In genomic region chr2:31846692-31847660, GRCm38 (mm10) we compare ENCODE assay signal across 9 mouse cellular contexts. TPM values are rescaled to one million over a fixed set of nuclear protein-coding genes. Genes with fewer than 3 reads are reported as not detected.
A peak's percentile ranks its signal among the peaks of the same experiment; 100 is the strongest.
DNase-seq lines count a peak whose midpoint lies in the region; ATAC-seq and TF ChIP-seq lines count a peak whose summit lies in the region.
"Had no signal": no experiment of that assay in that cellular context is flagged by ENCODE, and none has a peak within 500 bp of the region (broad histone marks: within the 10 kb centered on the region; RNA-seq: fewer than 3 reads in every experiment).

No protein-coding gene starts in this region.

- peak overlapping the region; percentile 59 for H3K4me3 ChIP-seq in heart, postnatal 0 days (ENCODE audit: low read depth, low read length)
- peak overlapping the region; percentile 62 for H3K4me3 ChIP-seq in embryonic facial prominence, embryonic 10.5 days
- peak overlapping the region; percentile 47 for H3K4me3 ChIP-seq in intestine, embryonic 15.5 days (replicated peaks)
- peak overlapping the region; percentile 45 for H3K4me3 ChIP-seq in neural tube, embryonic 12.5 days

- H3K9ac ChIP-seq in heart, postnatal 0 days (replicated peaks; ENCODE audit: low read depth, low read length), result 0 out of 2 replicates have a peak overlapping the region, but pooled peaks have one; percentile 14
- H3K9ac ChIP-seq in intestine, embryonic 15.5 days, result peak overlapping the region; percentile 29
- H3K9ac ChIP-seq in neural tube, embryonic 12.5 days, result peak overlapping the region; percentile 57; the same call in 1 of the 2 replicates

- TF ChIP-seq CTCF in heart, postnatal 0 days (IDR thresholded peaks at IDR 0.05; ENCODE audit: low read depth), result no peak

- H3K4me2 ChIP-seq in heart, postnatal 0 days (ENCODE audit: low read depth, low read length), result peak overlapping the region; percentile 97
- H3K4me2 ChIP-seq in intestine, embryonic 15.5 days (replicated peaks), result peak overlapping the region; percentile 95
- H3K4me2 ChIP-seq in neural tube, embryonic 12.5 days (replicated peaks), result peak overlapping the region; percentile 93

- H3K27me3 ChIP-seq in heart, postnatal 0 days (ENCODE audit: control insufficient read depth, insufficient read depth, low read length), result peaks cover 58% of the 10 kb centered on the region
- peaks cover 74% of the 10 kb centered on the region for H3K27me3 ChIP-seq in embryonic facial prominence, embryonic 10.5 days (replicated peaks; ENCODE audit: low read depth, poor library complexity, severe bottlenecking)
- peaks cover 43% of the 10 kb centered on the region for H3K27me3 ChIP-seq in intestine, embryonic 15.5 days (replicated peaks)
- peaks cover 57% of the 10 kb centered on the region for H3K27me3 ChIP-seq in neural tube, embryonic 12.5 days (replicated peaks)

- WGBS in heart, postnatal 0 days, result 4% methylated on average over 35 of the region's 35 CpGs
- 3% methylated on average over 35 of the region's 35 CpGs for WGBS in embryonic facial prominence, embryonic 10.5 days
- WGBS in intestine, embryonic 15.5 days, result 4% methylated on average over 35 of the region's 35 CpGs
- 3% methylated on average over 35 of the region's 35 CpGs for WGBS in neural tube, embryonic 12.5 days

- TF ChIP-seq EP300 in heart, postnatal 0 days (IDR thresholded peaks at IDR 0.05; ENCODE audit: low read depth), result no peak

- H3K36me3 ChIP-seq in heart, postnatal 0 days (replicated peaks; ENCODE audit: control insufficient read depth, insufficient read depth, low read length), result no peaks in the 10 kb centered on the region
- H3K36me3 ChIP-seq in embryonic facial prominence, embryonic 10.5 days (replicated peaks), result no peaks in the 10 kb centered on the region
- H3K36me3 ChIP-seq in intestine, embryonic 15.5 days, result no peaks in the 10 kb centered on the region
- H3K36me3 ChIP-seq in neural tube, embryonic 12.5 days, result no peaks in the 10 kb centered on the region

- H3K27ac ChIP-seq in heart, postnatal 0 days (ENCODE audit: low read depth), result no peak overlapping the region
- H3K27ac ChIP-seq in embryonic facial prominence, embryonic 10.5 days (replicated peaks), result peak overlapping the region; percentile 48
- no peak overlapping the region for H3K27ac ChIP-seq in intestine, embryonic 15.5 days
- no peak overlapping the region for H3K27ac ChIP-seq in neural tube, embryonic 12.5 days

- ATAC-seq in heart, postnatal 0 days (ENCODE audit: insufficient read depth, low read depth), result no peak
- ATAC-seq in intestine, embryonic 15.5 days, result no peak
- no peak for ATAC-seq in neural tube, embryonic 12.5 days (ENCODE audit: low FRiP score, low read depth)

- DNase-seq in heart, postnatal 0 days (ENCODE audit: low spot score), result no peak
- DNase-seq in heart, postnatal 4 days, result no peak
- peak; percentile 48 for DNase-seq in embryonic facial prominence, embryonic 10.5 days (ENCODE audit: low spot score)
- DNase-seq in frontal cortex, postnatal 36 days (ENCODE audit: low spot score in 2 of 2), result no peak
- no peak for DNase-seq in layer of hippocampus, postnatal 36 days
- DNase-seq in right cerebral cortex, postnatal 4 days, result no peak

- peaks cover 10% of the 10 kb centered on the region for H3K4me1 ChIP-seq in heart, postnatal 0 days (ENCODE audit: control insufficient read depth, insufficient read depth)
- peaks cover 60% of the 10 kb centered on the region for H3K4me1 ChIP-seq in embryonic facial prominence, embryonic 10.5 days
- H3K4me1 ChIP-seq in intestine, embryonic 15.5 days (replicated peaks), result peaks cover 21% of the 10 kb centered on the region
- H3K4me1 ChIP-seq in neural tube, embryonic 12.5 days, result peaks cover 33% of the 10 kb centered on the region

- no peaks in the 10 kb centered on the region for H3K9me3 ChIP-seq in heart, postnatal 0 days (replicated peaks; ENCODE audit: control insufficient read depth, low read length)
- no peaks in the 10 kb centered on the region for H3K9me3 ChIP-seq in embryonic facial prominence, embryonic 10.5 days
- no peaks in the 10 kb centered on the region for H3K9me3 ChIP-seq in intestine, embryonic 15.5 days
- H3K9me3 ChIP-seq in neural tube, embryonic 12.5 days, result no peaks in the 10 kb centered on the region

RNA-seq across cellular contexts. Expression of gene Fibcd1, which starts 1.2 kb away (rescaled TPM):
- total RNA-seq in heart, postnatal 0 days (2014; rRNA removed; ENCODE audit: low replicate concordance), result not detected in 2 replicates
- polyA plus RNA-seq in heart, postnatal 0 days (2015; fragmentation: Nextera tagmentation; extraction: Ambion mirVana), result not detected in 2 replicates
- total RNA-seq in heart, postnatal 4 days (2021), result not detected
- polyA plus RNA-seq in embryonic facial prominence, embryonic 10.5 days (2016; fragmentation: Nextera tagmentation; extraction: Ambion mirVana), result 0.17 and 0.35 TPM in 2 replicates
- 0.46 and 0.67 TPM in 2 replicates for polyA plus RNA-seq in intestine, embryonic 15.5 days (2015; fragmentation: Nextera tagmentation; extraction: Ambion mirVana)
- 2.3 and 3.0 TPM in 2 replicates for polyA plus RNA-seq in neural tube, embryonic 12.5 days (2016; fragmentation: Nextera tagmentation; extraction: Ambion mirVana)
- 100 to 1,000 TPM; 105 to 114 TPM for total RNA-seq in layer of hippocampus, postnatal 36 days (2021)
- total RNA-seq: MEL had no signal

RNA-seq across cellular contexts. Expression of gene Qrfp, which starts 36.6 kb away (rescaled TPM):
- not detected in 2 replicates for total RNA-seq in heart, postnatal 0 days (2014; rRNA removed; ENCODE audit: low replicate concordance)
- 0.04 TPM in 1 of 2 replicates, not detected in the other for polyA plus RNA-seq in heart, postnatal 0 days (2015; fragmentation: Nextera tagmentation; extraction: Ambion mirVana)
- not detected for total RNA-seq in heart, postnatal 4 days (2021)
- polyA plus RNA-seq in embryonic facial prominence, embryonic 10.5 days (2016; fragmentation: Nextera tagmentation; extraction: Ambion mirVana), result 0.19 and 0.20 TPM in 2 replicates
- polyA plus RNA-seq in intestine, embryonic 15.5 days (2015; fragmentation: Nextera tagmentation; extraction: Ambion mirVana), result 0.05 TPM in 2 replicates
- polyA plus RNA-seq in neural tube, embryonic 12.5 days (2016; fragmentation: Nextera tagmentation; extraction: Ambion mirVana), result 0.15 and 0.16 TPM in 2 replicates
- total RNA-seq in layer of hippocampus, postnatal 36 days (2021), result not detected
- total RNA-seq: MEL had no signal

RNA-seq across cellular contexts. Expression of gene Lamc3, which starts 40.1 kb away (rescaled TPM):
- 0.65 and 1.8 TPM in 2 replicates for total RNA-seq in heart, postnatal 0 days (2014; rRNA removed; ENCODE audit: low replicate concordance)
- polyA plus RNA-seq in heart, postnatal 0 days (2015; fragmentation: Nextera tagmentation; extraction: Ambion mirVana), result 0.14 and 0.16 TPM in 2 replicates
- total RNA-seq in heart, postnatal 4 days (2021), result under 1 TPM; 0.62 to 0.95 TPM
- 2.3 TPM in 2 replicates for polyA plus RNA-seq in embryonic facial prominence, embryonic 10.5 days (2016; fragmentation: Nextera tagmentation; extraction: Ambion mirVana)
- 0.30 and 0.60 TPM in 2 replicates for polyA plus RNA-seq in intestine, embryonic 15.5 days (2015; fragmentation: Nextera tagmentation; extraction: Ambion mirVana)
- polyA plus RNA-seq in neural tube, embryonic 12.5 days (2016; fragmentation: Nextera tagmentation; extraction: Ambion mirVana), result 8.8 and 9.1 TPM in 2 replicates
- 1 to 10 TPM; 5.7 to 7.2 TPM for total RNA-seq in layer of hippocampus, postnatal 36 days (2021)
- total RNA-seq: MEL had no signal
